Mouse (Mus musculus): ENCODE measurements at regions not wholly inside any gene's neighbourhood (a gene's known extent, or its start where the extent isn't known, plus 50 kb on each side); places are given as distances from the start of the nearest gene placed in this dataset.

DNA sequence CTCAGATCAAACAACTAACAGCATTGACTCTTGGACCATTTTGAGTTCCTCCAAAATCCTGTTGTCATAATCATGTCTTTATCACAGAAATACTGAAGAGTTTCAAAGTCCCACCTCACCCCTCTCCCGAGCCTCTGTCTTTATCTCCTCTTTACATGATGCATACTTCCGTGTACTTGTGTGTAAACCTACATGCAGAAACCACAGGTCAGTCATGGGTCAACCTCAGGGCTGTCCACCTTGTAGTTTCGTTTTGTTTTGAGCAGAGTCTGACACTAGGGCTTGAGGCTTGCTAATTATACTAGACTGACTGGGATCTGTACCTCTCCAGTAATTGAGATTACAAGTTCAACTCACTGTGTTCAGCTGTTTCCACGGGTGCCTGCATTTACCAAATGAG, 348.4 kb upstream of the Acvr2a start:
- no peak for DNase-seq

GRCm38 (mm10) chr2:48468895-48469294, 345.0 kb upstream of the Acvr2a start:
- no peak for DNase-seq

DNA sequence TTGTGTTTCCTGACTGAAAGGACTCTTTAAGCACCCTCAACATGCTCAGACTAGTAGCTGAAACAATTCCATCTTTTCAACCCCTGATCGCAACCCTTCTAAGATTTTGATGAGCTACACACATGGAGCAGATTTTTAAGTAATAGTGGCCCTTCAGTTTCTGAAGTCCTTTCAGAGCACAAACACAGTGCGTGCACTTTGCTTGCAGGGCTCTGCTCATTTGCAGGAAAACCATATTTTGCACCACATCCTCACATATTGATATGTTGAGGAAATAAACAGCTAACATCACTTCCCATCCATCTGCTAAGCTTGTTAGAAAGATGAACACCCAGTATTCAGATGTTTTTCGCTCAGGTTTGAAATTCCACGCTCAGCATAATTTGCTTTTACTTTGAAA, 344.6 kb upstream of the Acvr2a start:
- no peak for DNase-seq

- DNase-seq = no peak
These were observed 340.8 kb upstream of the Acvr2a start for GRCm38 (mm10) chr2:48473102-48473501.

GRCm38 (mm10) chr2:48474642-48475041, 339.3 kb upstream of the Acvr2a start:
- DNase-seq = no peak

- no peak for DNase-seq
These were observed 337.1 kb upstream of the Acvr2a start for GRCm38 (mm10) chr2:48476777-48477176.

GRCm38 (mm10) chr2:48477336-48477735, 336.6 kb upstream of the Acvr2a start:
- DNase-seq = no peak

- no peak for DNase-seq
These were observed 334.3 kb upstream of the Acvr2a start for GRCm38 (mm10) chr2:48479601-48480000.

DNA sequence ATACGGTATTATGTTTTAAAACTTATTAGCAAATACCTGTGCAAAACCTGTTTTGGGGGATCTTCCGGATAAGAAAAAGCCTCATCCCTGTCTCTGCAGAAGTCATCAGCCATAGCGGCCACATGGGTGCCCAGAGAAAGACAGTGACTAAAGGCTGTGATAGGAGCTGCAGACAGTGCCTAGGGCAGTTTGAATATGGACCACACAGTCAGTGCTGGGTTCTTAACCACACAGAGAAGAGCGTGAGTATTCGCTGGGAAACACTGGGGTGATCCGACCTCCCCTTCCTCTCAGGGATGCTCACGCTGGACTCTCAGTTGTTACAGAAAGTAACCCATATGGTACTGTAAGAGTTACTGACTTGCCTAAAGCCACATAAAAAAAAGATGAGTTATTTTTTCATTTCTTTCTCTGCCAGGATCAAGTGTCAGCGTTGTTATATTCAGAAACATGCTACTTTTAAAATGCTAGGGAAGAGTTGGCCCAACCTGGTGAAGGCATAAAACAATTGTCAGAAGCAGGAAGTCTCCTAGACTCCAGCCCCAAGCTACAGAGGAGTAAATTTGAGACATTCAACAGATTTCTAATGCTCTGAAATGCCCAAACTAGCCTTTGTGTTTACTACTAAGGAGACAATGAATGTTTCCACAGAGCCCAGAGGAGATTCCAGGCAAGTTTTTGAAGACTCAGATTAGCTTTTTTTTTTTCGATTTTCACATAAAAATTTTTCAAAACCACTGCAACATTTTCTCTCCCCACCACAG, 333.3 kb upstream of the Acvr2a start:
- no peak for DNase-seq

DNA sequence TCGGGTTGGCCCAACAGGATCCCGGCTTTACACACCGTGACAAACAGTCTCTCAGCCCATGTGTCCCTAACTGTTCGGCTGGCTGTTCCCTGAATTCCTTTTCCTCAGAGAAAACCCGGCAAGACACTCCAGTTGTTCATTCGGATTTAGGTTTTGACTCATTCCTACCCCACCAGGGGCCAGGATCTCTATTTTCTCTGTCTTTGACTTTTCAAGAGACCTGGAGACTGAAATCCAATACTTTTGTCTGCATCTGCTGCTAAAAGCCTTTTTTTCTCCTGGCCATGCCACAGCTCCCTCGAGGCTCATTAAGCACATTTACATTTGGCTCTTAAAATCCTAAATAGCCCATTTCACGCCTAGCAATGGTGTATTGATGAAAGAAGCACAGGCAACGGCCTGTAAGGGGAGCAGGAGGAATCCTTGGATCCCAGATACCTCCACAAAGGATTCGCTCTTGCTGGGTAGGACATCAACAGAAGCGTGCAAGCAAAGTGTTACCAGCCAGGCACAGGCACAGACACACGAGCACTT, 332.6 kb upstream of the Acvr2a start:
- DNase-seq = no peak

- no peak for DNase-seq
These were observed 320.3 kb upstream of the Acvr2a start for GRCm38 (mm10) chr2:48493574-48493973.

DNA sequence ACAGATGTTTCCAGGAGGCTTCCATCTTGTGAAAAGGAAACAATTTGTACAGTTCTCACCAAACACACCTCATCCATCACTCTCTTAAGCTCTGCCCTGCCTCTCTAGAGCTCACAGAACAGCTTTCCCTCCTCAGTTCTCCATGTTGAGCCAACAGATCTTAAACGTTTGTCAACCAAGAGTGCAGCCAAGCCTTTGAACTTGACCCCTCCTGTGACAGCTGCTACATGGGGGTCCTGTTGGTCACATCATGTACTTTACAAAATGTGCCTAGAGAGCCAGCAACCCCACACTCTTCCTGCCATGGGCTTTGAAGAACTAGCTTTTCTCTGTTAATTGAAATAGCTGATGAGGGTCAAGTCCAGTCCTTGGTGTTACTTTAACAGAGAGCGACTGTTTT, 319.8 kb upstream of the Acvr2a start:
- DNase-seq = no peak

GRCm38 (mm10) chr2:48494632-48495031, 319.3 kb upstream of the Acvr2a start:
- no peak for DNase-seq

GRCm38 (mm10) chr2:48498047-48498723, 315.7 kb upstream of the Acvr2a start:
- DNase-seq = no peak

- no peak for DNase-seq
These were observed 314.5 kb upstream of the Acvr2a start for GRCm38 (mm10) chr2:48499396-48499795.

GRCm38 (mm10) chr2:48501387-48501786, 312.5 kb upstream of the Acvr2a start:
- DNase-seq = no peak

DNA sequence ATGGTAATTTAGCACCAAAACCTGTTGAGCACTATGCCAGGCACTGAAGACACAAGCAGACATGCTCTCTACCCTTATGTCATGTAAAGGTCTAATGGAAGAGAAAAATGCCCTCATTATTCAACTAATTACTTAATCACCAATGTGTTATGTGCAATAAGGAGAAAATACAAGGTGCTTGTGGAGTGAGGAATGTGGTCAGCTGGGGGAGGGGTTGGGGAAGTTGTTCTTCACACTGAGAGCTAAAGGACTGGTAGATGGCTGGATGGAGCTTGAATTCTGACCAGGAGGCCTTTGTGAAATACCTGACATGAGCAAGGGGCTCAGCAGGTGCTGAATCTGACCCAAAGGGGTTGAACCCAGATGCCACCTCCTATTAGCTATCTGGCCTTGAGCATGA, 300.1 kb upstream of the Acvr2a start:
- no peak for DNase-seq

DNA sequence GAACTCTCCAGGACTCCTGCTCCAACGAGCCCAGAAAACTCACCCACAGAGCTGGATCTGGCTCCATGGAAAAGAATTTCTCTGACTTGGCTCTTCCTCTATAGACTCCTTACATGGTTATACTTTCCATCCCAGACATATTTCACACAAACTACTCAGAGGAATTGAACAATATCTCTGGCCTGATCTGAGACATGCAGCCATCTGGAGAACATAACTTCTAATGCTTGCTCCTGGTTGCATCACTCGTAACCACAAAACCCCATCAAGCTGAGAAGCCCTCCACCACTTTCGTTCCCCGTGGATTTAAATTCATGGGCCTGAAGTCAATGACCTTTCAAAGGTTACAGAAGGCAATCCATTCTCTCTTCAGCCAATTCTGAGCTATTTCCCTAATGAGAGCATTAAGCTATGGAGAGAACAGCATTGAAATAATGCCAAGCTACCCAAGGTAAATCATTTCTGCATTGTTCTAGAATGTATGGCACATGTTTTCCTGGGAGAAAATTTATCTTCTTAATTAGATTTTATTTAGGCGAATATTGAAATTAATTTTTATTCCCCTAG, 294.0 kb upstream of the Acvr2a start:
- no peak for DNase-seq

DNA sequence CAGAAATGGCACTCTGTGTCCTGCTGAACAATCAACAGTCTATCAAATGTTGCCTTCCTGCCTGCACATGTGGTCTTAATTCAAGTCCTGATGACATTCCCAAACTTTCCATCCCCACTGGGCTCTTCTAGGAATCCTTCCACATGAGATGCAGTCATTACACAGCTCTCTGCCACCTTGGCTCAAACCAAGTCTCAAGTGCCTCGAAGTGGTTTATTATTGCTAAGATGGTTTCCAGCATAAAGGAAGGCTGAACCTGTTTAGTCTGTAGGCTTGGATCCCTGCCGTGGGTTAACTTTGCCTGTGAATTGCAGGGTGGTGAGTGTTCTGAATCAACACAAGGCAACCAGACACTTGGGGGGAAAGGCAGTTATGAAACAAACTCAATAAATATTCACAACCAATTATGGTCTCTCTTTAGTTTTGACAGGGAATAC, 293.4 kb upstream of the Acvr2a start:
- no peak for DNase-seq

GRCm38 (mm10) chr2:48535453-48535852, 278.5 kb upstream of the Acvr2a start:
- no peak for DNase-seq

GRCm38 (mm10) chr2:48536930-48537329, 277.0 kb upstream of the Acvr2a start:
- no peak for DNase-seq

DNA sequence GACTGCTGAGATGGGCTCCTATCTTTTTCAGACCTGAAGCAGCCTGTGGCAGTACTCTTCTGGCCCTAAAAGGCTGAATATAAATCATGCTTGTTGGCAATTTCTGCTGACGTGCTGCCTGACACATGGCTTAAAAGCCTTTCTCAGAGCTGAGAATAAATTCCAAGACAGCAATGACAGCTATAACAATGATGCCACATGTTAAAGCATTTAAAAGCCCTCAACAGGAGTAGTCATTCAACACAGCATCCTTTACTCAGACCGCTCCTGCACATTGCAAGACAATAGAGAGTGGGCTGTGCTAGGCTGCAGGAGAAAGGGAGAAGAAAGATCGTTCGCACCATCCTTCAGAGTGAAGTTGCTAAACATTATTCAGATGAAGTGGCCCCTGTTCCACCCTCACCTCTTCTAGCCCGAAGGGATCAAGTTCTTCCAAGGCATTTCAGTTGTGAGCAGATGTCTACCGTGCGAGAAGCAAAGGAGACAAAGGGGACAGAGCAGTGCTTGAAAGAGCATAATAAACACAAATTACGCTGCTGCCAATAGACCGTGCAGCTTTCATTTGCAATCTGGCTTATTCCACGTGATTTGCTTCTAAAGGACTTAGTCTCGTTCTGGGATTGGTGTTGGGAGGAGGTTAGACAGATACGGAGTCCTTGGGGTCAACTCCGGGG, 275.1 kb upstream of the Acvr2a start:
- DNase-seq = no peak

- DNase-seq = no peak
These were observed 274.3 kb upstream of the Acvr2a start for GRCm38 (mm10) chr2:48539465-48540055.

Measured in thymus, adult 18-20 months (tissue).